Mouse (Mus musculus) CH12.LX (cell line): ENCODE data around the gene Zfp423. TPM values are rescaled to one million over a fixed set of nuclear protein-coding genes. Genes with fewer than 3 reads are reported as not detected.

Experiments
- DNase-seq: peaks from one replicate; pipeline ENCODE4 v3.0.0-alpha.2; 2013; ENCODE audit errors: extremely low read depth
- H3K27ac ChIP-seq: 2 replicates; pipeline ENCODE4 v1.5.1; 2012; ENCODE audit warnings: low read depth, mild to moderate bottlenecking, control low read depth, moderate library complexity; ENCODE audit not compliant: insufficient read depth
- H3K27me3 ChIP-seq: replicated peaks from 2 replicates; pipeline ENCODE3; 2012; ENCODE audit warnings: inconsistent platforms
- H3K36me3 ChIP-seq, 2 experiments: replicated peaks in 1 of 2; 2 replicates each; pipeline versions ENCODE3 to v1.6.1; 2012; ENCODE audit warnings: inconsistent platforms in 1 of 2, low read length in 1 of 2, mild to moderate bottlenecking in 1 of 2, mixed read lengths in 1 of 2, moderate library complexity in 1 of 2; ENCODE audit not compliant: control insufficient read depth in 1 of 2, insufficient read depth in 1 of 2
- H3K4me1 ChIP-seq, 2 experiments: 2 replicates each; pipeline ENCODE4 v1.6.1; 2012; ENCODE audit warnings: inconsistent platforms in 1 of 2, moderate library complexity in 1 of 2; ENCODE audit not compliant: insufficient read depth in 2 of 2, control insufficient read depth in 1 of 2
- H3K4me2 ChIP-seq: 2 replicates; pipeline ENCODE4 v1.6.1; 2012; ENCODE audit warnings: low read depth, mild to moderate bottlenecking, control low read depth; ENCODE audit not compliant: poor library complexity, insufficient read depth, severe bottlenecking
- H3K4me3 ChIP-seq, 3 experiments: fragments of 150-350 bp in 1 of 3; sonication (generic) in 1 of 3; replicated peaks in 1 of 3; 2 replicates each; pipeline versions ENCODE3 to v1.5.1; 2011 to 2012; ENCODE audit warnings: low read depth in 2 of 3, low read length in 2 of 3, mild to moderate bottlenecking in 2 of 3, moderate library complexity in 2 of 3, control low read depth in 1 of 3, improper control_type of control experiment in 1 of 3, inconsistent platforms in 1 of 3, mixed read lengths in 1 of 3; ENCODE audit not compliant: poor library complexity in 1 of 3
- H3K79me2 ChIP-seq: replicated peaks from 2 replicates; pipeline ENCODE4 v1.6.1; 2012; ENCODE audit warnings: mild to moderate bottlenecking, moderate library complexity; ENCODE audit not compliant: control insufficient read depth, poor library complexity, insufficient read depth, severe bottlenecking; ENCODE audit errors: extremely low read depth
- H3K9ac ChIP-seq: 2 replicates; pipeline ENCODE4 v1.6.1; 2012; ENCODE audit warnings: low read depth, mild to moderate bottlenecking, control low read depth, moderate library complexity; ENCODE audit not compliant: insufficient read depth
- H3K9me3 ChIP-seq: replicated peaks from 2 replicates; pipeline ENCODE3; 2012; ENCODE audit warnings: low read length, inconsistent platforms, mixed read lengths
- CHD1 ChIP-seq: IDR thresholded peaks from 2 replicates; pipeline ENCODE4 v1.6.1; 2012; ENCODE audit warnings: low read depth, low read length, improper control_type of control experiment, inconsistent platforms
- EP300 ChIP-seq: IDR thresholded peaks from 2 replicates; pipeline ENCODE4 v1.6.1; 2011; ENCODE audit warnings: low read length, improper control_type of control experiment
- ETS1 ChIP-seq: conservative IDR thresholded peaks from 2 replicates; pipeline ENCODE4 v1.6.1; 2012; ENCODE audit warnings: low read depth, mild to moderate bottlenecking, inconsistent platforms, low read length, improper control_type of control experiment, moderate library complexity
- GABPA ChIP-seq: IDR thresholded peaks from 2 replicates; pipeline ENCODE4 v1.6.1; 2012; ENCODE audit warnings: low read depth, low read length, improper control_type of control experiment, inconsistent platforms; ENCODE audit not compliant: insufficient replicate concordance
- IRF4 ChIP-seq: IDR thresholded peaks from 2 replicates; pipeline ENCODE4 v1.6.1; 2014; ENCODE audit warnings: low read depth, mild to moderate bottlenecking, inconsistent platforms, low read length, improper control_type of control experiment
- JUN ChIP-seq: IDR thresholded peaks from 2 replicates; pipeline ENCODE4 v1.6.1; 2011; ENCODE audit warnings: low read depth, mild to moderate bottlenecking, low read length, improper control_type of control experiment, moderate library complexity; ENCODE audit not compliant: insufficient read depth
- KAT2A ChIP-seq: IDR thresholded peaks from 2 replicates; pipeline ENCODE4 v1.6.1; 2012; ENCODE audit warnings: low read length, improper control_type of control experiment, inconsistent platforms; ENCODE audit not compliant: insufficient replicate concordance
- MAFK ChIP-seq: IDR thresholded peaks from 2 replicates; pipeline ENCODE4 v1.6.1; 2011; ENCODE audit warnings: low read length, improper control_type of control experiment; ENCODE audit not compliant: insufficient replicate concordance
- MAX ChIP-seq: IDR thresholded peaks from 2 replicates; pipeline ENCODE4 v1.6.1; 2011; ENCODE audit warnings: low read length, improper control_type of control experiment
- MAZ ChIP-seq: IDR thresholded peaks from 2 replicates; pipeline ENCODE4 v1.6.1; 2012; ENCODE audit warnings: low read depth, mild to moderate bottlenecking, inconsistent platforms, low read length, improper control_type of control experiment, moderate library complexity
- MEF2A ChIP-seq: IDR thresholded peaks from 2 replicates; pipeline ENCODE4 v1.6.1; 2014; ENCODE audit warnings: low read depth, mild to moderate bottlenecking, inconsistent platforms, low read length, improper control_type of control experiment, borderline replicate concordance
- MXI1 ChIP-seq: IDR thresholded peaks from 2 replicates; pipeline ENCODE4 v1.6.1; 2011; ENCODE audit warnings: mild to moderate bottlenecking, low read depth, low read length, improper control_type of control experiment
- PAX5 ChIP-seq: IDR thresholded peaks from 2 replicates; pipeline ENCODE4 v1.6.1; 2012; ENCODE audit warnings: low read length, inconsistent platforms, mixed read lengths
- POLR2A ChIP-seq: IDR thresholded peaks from 2 replicates; pipeline ENCODE4 v1.6.1; 2011; ENCODE audit warnings: low read depth, mild to moderate bottlenecking, improper control_type of control experiment, low read length
- POLR2AphosphoS2 ChIP-seq: IDR thresholded peaks from 2 replicates; pipeline ENCODE4 v1.6.1; 2011; ENCODE audit warnings: low read depth, low read length, improper control_type of control experiment
- RAD21 ChIP-seq: IDR thresholded peaks from 2 replicates; pipeline ENCODE4 v1.6.1; 2011; ENCODE audit warnings: low read depth, mild to moderate bottlenecking, low read length, improper control_type of control experiment, moderate library complexity
- RCOR1 ChIP-seq: conservative IDR thresholded peaks from 2 replicates; pipeline ENCODE4 v1.6.1; 2012; ENCODE audit warnings: low read depth, mild to moderate bottlenecking, inconsistent platforms, low read length, improper control_type of control experiment
- SIN3A ChIP-seq: IDR thresholded peaks from 2 replicates; pipeline ENCODE4 v1.6.1; 2012; ENCODE audit warnings: low read length, improper control_type of control experiment, inconsistent platforms
- SMC3 ChIP-seq: IDR thresholded peaks from 2 replicates; pipeline ENCODE4 v1.6.1; 2011; ENCODE audit warnings: low read depth, low read length, improper control_type of control experiment
- TCF12 ChIP-seq: IDR thresholded peaks from 2 replicates; pipeline ENCODE4 v1.6.1; 2014; ENCODE audit warnings: low read depth, mild to moderate bottlenecking, inconsistent platforms, low read length, improper control_type of control experiment
- USF2 ChIP-seq: conservative IDR thresholded peaks from 2 replicates; pipeline ENCODE4 v1.6.1; 2011; ENCODE audit warnings: low read depth, low read length, improper control_type of control experiment
- ZKSCAN1 ChIP-seq: IDR thresholded peaks from 2 replicates; pipeline ENCODE4 v1.6.1; 2012; ENCODE audit warnings: low read depth, inconsistent platforms, low read length, improper control_type of control experiment, borderline replicate concordance
- ZMIZ1 ChIP-seq: IDR thresholded peaks from 2 replicates; pipeline ENCODE4 v1.6.1; 2012; ENCODE audit warnings: low read depth, mild to moderate bottlenecking, inconsistent platforms, low read length, improper control_type of control experiment
- ZNF384 ChIP-seq: IDR thresholded peaks from 2 replicates; pipeline ENCODE4 v1.6.1; 2012; ENCODE audit warnings: low read depth, low read length, improper control_type of control experiment, inconsistent platforms
- dilution Hi-C: fragments of 300-500 bp; cut with MboI; formaldehyde crosslinking; loops from 2 replicates; pipeline ENCODE4 v1.14.3; 2020; ENCODE audit warnings: low sequenced_read_pairs; ENCODE audit not compliant: extremely low pct_unique_long_range_greater_than_20kb, extremely low pct_ligation_motif_present
- in situ Hi-C: fragments of 300-500 bp; cut with MboI; formaldehyde crosslinking; loops from 3 replicates; pipeline ENCODE4 v1.14.3; 2019; ENCODE audit warnings: low sequenced_read_pairs, low pct_ligation_motif_present, low pct_unique_long_range_greater_than_20kb, mixed read lengths
- polyA plus RNA-seq: library from polyadenylated mRNA; unstranded; fragments of >175 nt; gene quantifications from 2 replicates; pipeline ENCODE4 v1.2.1, GENCODE M21; 2012; ENCODE audit warnings: low read depth; ENCODE audit not compliant: insufficient read length
- total RNA-seq, 2 experiments: library from RNA; depleted of rRNA; stranded (reverse); fragments of 300-350 nt in 1 of 2; fragments of >200 nt in 1 of 2; gene quantifications; 2 replicates each; pipeline ENCODE4 v1.2.3; 2012 to 2014

Gene Zfp423
- total and polyA plus RNA-seq, 3 experiments = 0.25 to 2.7 (median 0.32) TPM

DNA sequence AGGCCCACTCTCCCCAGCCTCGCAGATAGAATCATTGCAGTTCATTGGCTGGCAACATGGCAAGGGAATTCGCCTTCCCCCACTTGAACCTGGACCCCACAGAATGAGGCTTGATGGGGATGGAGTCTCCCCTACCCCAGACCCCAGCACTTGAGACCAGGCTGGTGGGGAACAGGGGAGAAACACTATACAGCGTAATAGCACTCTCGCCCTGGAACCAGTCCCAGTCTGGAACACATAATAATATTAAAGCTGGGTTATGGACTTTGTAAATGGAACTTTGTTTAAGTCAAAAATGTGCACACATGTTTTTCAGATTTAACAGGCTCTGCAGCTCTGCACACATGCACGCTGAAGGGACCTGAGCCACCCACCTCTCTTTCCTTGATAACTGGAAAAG, 54.0 kb downstream of the Zfp423 start:
- no peak overlapping the region for H3K4me2 ChIP-seq
- no peaks in the 10 kb centered on the region for H3K27me3 ChIP-seq
- peaks cover 3 to 31% of the 10 kb centered on the region in 2 experiments; a peak in 3 of 4 replicates for H3K4me1 ChIP-seq
- H3K9ac ChIP-seq = no peak overlapping the region
- DNase-seq = no peak
- in situ Hi-C loops = loop anchor here (10.0 kb wide), 1 partner anchor 119 kb away; no protein-coding TSS in a partner anchor
- dilution Hi-C loops = no loop called here
- no peaks in the 10 kb centered on the region for H3K79me2 ChIP-seq
- no peak overlapping the region for H3K27ac ChIP-seq
- no peak overlapping the region for H3K4me3 ChIP-seq
- H3K36me3 ChIP-seq = no peaks in the 10 kb centered on the region
- no peak for TF ChIP-seq MAX
- TF ChIP-seq MAZ = no peak
- no peak for TF ChIP-seq IRF4
- TF ChIP-seq SIN3A = no peak
- TF ChIP-seq ZKSCAN1 = no peak
- TF ChIP-seq POLR2AphosphoS2 = no peak
- TF ChIP-seq TCF12 = no peak
- TF ChIP-seq ZMIZ1 = no peak
- TF ChIP-seq POLR2A = no peak
- no peak for TF ChIP-seq RCOR1
- no peak for TF ChIP-seq EP300
- TF ChIP-seq KAT2A = no peak
- TF ChIP-seq USF2 = no peak
- no peak for TF ChIP-seq PAX5
- TF ChIP-seq, all 38 proteins: peak for 0
- H3K9me3 ChIP-seq = no peaks in the 10 kb centered on the region

DNA sequence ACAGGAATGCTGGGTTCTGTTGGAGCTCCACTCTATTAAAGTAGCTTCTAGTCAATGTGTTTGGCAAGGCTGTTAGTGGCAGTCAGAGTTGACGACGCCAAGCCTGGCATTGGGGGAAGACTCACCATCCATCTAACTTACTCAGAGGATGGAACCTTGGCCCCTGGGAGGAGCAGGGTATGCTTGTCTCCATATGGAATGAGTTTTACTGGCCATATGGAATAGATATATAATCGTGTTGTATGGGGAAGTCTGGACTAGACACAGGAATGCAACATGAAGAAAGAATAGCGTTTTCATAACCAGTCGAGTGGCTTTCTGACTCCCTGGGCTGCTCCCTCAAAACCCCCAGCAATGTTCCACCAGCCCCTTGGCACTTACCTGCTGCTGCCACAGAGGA, 55.3 kb downstream of the Zfp423 start:
- Histone ChIP-seq H3K9ac (no peak overlapping the region), H3K9me3 (no peaks in the 10 kb centered on the region), H3K36me3 (no peaks in the 10 kb centered on the region), H3K27ac (no peak overlapping the region), H3K4me3 (no peak overlapping the region), H3K4me1 (peaks cover 3 to 24% of the 10 kb centered on the region in 2 experiments; a peak in 3 of 4 replicates), H3K27me3 (no peaks in the 10 kb centered on the region), H3K4me2 (no peak overlapping the region), H3K79me2 (no peaks in the 10 kb centered on the region)
- dilution Hi-C loops (no loop called here), in situ Hi-C loops (loop anchor here (10.0 kb wide), 1 partner anchor 121 kb away; no protein-coding TSS in a partner anchor)
- no peak for DNase-seq
- TF ChIP-seq MXI1 (no peak), PAX5 (no peak), MAFK (no peak), SMC3 (no peak), RAD21 (no peak), GABPA (no peak), ETS1 (no peak), IRF4 (no peak), POLR2A (no peak), CHD1 (no peak), JUN (no peak), MEF2A (no peak), ZNF384 (no peak), ZMIZ1 (no peak)
